Mouse (Mus musculus): Measurements from ENCODE around the gene Mrps35.

The Mrps35 gene

DNA sequence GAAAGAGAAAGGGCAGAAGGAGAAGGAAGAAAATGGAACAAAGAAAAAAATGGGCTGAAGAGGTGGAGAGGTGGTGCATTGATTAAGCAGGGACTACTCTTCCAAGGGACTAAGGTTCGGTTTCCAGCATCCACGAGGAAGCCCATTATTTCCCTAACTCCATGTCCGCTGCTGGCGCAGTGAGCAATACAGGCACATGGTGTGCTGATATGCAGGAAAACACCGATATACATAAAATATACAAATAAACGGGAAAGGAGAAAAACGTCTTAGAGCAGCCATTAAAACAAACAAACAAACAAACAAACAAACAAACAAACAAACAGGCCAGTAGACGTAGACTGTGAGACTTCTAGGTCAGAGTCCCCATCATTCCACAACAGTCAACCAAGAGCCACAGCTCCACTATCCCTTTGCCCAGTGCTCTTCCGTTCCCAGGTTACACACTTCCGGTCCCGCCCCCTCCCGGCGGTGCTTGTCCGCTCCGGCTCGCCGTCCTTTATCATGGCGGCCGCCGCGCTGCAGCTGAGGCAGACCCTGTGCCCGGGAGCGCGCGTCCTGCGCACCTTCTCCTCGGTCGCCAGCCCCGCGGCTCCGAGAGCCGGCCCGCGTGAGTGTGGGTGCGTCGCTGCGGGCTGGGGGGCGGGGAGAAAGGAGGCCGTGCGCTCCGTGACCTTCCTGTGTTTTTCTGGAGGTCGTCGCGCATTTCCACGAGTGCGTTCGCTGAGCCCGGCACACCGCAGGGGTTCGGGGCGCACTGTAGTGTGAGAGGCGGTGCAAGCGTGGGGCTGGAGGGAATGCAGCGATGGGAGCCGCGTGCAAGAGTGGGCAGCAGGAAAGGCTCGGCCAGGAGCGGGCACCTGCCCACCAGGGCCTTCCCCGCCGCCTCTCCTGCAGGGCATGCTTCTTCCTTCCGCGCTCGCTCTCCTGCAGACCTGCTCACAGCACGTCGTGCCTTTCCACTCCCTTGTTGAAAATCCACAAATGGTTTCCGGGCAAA is at the start of gene Mrps35:
TSS of gene Mrps35 (plus strand) at position 474 of the 1,000 bp plus-strand sequence.
- peak; percentile 92 to 97 for DNase-seq

DNA sequence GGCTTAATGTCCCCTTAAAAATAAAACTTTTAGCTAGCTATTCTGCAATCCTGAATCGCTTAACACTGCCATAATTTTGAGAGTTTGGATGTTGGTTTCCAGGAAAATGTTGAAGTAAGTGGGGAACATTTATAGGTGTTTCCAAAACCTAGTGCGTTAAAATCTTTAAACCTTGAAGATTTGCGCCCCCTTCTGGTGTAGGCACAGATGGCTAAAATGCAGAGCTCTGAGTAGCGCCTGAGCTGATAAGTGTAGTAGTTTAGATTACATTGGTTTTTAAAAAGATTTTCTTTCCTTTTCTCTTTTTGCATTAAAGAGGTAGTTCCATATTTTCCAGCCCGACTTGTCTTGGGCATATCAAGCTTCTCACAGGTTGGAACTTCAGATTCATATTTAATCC is 48.3 kb upstream of the Mrps35 start:
- peak; percentile 60 to 82 for DNase-seq

DNA sequence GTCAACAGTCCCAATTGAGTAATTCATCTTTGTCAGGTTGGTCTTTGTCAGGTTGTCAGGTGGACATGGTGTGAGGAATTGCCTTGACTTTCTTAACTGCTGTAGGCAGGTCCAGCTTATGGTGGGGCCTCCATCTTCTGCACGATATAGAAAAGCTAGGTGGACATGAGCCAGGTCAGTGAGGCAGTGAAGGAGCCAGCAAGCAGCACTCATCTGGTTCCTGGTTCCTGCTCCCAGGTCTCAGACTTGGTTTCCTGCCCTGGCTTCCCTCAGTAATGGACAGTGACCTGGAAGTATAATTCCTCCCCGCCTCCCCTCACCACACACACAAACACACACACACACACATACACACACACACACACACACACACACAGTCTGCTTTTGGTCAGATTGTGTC is 47.2 kb upstream of the Mrps35 start:
- no peak for DNase-seq

DNA sequence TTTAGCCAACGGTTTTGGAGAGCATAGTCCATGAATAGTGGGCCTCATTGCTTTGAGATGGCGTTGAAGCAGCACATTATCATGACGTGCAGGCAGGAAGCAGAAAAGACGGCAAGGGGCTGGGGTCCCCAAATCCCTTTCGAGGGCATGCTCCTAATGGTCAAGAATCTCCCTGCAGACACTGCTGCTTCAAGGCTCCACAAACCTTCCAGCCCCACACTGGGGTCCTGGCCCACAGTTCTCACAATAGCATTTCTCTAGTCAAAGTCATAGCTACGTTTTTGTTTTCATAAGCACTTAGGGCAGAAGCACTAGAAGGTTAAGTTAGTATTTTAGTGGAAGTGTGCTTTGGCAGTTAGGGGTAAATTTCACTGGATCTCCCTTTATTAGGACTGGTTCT is 46.7 kb upstream of the Mrps35 start:
- no peak for DNase-seq

DNA sequence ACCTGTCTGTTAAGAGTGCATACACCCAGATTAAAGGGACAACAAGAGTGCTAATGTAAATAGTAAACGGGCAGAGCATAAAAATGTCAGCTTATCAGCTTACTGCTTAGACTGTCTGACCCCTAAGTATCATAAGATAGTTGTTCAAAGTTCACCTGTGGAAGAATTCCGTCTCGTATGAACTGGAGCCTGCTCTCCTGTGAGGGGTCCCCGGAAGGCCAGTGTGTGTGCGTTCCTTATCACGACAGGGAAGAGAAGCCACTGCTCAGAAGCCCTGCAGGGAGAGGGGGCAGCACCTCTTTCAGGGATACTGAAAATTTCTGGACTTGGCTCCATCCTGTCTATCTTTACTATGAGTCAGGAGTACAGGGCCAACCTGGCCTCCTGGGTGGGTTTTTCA is 45.6 kb upstream of the Mrps35 start:
- no peak for DNase-seq

DNA sequence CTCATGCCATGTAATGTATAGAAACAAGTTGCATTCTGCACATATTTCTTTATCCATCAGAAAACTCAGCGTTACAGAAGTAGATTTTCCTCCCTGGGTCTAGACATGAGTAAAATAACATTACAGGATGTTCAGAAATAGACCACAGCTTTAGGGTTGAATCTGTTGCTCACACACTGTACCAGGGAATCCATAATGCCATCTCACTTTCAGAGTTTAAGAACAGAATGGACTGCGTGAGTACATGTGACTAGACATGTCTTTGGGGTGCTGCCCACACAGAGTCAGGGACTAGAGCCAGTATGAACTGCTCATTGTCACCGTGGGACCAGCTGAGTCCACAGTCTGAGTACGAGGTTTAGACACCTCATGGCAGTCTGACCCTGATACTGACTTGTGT is 43.9 kb upstream of the Mrps35 start:
- DNase-seq: no peak

DNA sequence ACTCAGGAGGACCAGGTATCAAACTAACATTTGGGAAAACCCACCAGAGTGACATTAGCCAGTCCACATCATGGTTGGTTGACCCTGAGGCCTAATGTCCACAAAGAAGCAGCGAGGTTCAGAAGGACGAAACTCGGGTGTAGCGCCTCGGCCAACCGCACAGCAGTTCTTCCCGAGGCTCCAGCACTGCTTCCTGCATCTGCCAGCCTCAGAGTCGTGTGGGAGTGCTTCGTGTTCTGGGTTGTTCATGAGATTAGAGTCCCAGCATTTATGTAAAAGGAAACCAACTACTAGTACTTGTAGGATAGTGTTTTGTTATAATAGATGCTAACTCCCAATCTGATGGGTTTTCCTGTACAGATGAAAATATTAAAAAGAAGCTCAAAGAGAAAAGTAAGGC is 43.3 kb upstream of the Mrps35 start:
- no peak for DNase-seq

DNA sequence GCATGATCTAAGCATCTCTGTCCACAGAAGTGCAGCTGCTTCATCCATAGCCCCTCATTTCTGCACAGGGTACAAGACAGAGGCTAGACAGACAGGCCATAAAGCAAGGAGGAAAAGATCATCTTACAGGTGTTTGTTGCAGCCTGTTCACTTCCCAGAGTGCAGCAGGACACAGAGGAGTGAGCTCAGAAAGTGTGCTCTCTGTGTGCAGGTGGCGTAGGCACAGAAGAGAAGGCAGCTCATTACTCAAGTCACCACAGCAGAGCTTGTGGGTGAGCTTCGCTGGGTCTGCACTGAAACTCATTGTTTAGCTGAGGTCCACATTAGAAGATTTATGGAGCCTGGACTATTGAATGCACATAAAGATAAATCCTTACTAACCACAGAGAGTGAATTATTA is 42.8 kb upstream of the Mrps35 start:
- no peak for DNase-seq

DNA sequence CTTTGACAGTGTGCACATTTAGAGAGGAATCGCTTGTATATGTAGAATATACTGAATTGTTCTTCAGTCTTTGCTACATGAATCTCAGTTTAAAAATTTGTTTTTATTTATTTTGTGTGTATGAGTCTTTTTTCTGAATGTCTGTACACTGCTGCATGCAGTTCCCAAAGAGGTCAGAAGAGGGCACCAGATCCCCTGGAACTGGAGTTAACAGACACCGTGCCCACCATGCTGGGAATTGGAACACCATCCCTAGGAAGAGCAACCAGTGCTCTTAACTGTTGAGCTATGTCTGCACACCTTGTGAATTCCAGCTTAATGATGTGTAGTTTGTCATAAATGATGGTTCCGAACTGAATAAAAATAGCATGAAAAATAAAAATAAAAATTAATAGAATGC is 34.4 kb upstream of the Mrps35 start:
- peak; percentile 21 to 81 for DNase-seq

DNA sequence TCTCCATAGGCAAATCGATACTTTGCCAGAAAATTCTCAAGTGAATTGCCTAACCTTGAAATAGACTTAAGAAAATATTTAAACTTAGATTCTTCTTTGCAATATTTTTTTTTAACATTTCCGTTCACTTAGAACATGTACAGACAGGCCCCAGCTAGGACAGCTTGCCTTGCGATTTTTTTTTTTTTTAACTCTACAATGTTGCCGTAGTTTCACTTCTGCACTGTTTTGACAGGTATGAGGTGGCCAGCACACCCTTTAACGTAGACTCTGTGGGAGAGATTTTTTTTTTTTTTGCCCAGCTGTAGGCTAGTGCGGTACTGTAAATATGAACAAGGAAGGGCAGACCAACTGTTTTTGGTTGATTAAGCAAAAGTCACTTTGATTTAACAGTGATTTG is 32.2 kb upstream of the Mrps35 start:
- DNase-seq: no peak

DNA sequence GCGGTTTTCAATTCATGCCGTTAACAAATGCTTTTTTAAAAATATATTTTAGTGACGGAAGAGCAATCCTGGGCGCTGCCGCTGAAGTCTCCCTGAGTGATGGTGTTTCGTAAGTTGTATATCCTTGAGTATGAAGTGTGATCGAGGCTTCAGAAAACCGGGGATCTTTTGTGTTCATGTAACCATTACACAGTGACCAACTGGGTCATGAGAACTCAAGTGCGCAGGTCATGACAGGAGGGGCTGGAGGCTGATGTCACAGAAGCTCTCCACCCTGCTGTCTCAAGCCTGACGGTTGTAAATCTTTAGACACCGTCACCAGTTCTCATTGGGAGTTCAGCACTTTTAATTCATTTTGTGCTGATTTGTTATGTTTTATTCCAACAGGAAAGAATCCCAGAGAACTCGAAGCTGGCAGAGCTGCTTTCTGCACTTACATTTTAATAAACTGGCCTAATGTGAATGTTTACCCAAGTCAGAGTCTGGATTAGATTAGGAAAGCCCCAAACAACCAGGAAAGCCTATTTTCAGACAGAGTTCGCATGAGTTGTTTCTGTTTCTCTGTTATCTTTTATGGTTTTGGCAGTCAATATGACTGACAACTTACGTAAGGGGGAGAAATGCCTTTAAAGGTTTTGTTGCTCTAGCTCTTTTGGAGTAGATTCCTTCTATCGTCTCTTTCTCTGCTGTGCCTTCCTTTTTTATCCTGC is 31.6 kb upstream of the Mrps35 start:
- no peak for DNase-seq

DNA sequence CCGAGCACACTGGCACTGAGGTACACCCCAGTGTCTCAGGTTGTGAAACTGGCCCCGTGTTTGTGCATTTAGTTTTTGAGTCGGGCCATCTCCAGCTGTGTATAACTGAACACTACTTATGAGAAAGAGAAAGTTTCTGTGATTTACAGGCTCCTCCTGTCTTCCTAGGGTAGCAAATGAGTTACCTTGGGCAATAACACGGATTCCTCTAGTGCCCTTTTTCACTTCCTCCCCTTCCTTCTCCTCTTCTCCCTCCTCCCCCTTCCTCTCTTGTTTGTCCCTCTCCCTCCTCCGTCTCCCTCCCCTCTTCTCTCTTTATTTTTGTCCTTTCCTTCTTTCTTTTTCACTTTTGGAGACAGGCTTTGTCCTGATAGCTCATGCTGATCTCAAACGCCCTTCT is 31.0 kb upstream of the Mrps35 start:
- no peak for DNase-seq

DNA sequence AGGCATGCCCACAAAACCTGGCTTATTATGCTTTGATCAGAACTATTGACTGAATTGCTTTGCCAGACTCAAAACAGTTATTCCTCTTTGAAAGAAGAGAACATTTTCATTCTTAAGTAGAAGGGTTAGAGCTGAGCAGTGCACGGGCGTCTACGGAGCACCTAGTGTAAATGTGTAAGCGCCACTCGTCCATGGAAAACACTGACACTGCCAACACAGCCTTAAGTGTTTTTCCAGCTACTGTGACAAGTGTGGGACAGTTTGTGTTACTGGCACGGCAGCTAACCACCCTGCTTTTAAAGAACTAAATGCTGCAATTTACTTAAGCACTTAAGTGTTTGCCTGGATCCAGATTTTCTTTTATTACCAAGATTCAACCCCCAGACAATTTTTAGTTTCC is 30.6 kb upstream of the Mrps35 start:
- no peak for DNase-seq

DNA sequence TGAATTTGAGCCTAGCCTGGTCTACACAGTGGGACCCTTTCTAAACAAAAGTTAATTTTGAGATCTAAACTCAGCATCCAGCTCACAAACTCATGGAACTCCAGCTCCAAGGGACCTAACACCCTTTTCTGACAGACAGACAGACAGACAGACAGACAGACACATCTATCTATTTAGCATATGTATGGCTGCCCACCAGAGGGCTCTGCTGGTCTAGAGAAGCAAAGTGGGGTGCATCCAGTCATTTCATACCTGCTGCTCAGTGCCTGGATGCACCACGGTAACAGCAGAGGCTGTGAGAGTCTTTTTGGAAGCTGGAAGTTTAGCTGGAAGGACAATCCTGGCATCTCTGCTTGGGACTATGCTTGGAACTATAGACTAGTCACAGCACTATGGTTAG is 29.0 kb upstream of the Mrps35 start:
- no peak for DNase-seq

DNA sequence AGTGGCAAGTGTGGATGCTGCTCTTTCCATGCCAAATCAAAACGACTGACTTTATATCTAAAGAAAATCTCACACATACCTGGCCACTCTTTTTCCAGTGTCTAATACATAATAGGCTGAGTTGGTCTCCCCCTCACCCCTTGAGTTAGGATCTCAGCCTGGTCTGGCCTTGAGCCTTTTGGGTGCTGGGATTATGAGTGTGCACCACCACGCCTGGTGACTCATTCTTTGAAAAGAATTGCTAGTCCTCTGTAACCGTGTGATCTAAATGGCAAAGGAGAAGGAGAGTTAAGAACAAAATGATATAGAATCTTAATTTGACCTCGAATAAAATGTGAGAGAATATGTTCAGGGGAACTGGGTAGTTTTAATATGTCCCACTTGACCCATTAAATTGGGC is 24.7 kb upstream of the Mrps35 start:
- DNase-seq: no peak

DNA sequence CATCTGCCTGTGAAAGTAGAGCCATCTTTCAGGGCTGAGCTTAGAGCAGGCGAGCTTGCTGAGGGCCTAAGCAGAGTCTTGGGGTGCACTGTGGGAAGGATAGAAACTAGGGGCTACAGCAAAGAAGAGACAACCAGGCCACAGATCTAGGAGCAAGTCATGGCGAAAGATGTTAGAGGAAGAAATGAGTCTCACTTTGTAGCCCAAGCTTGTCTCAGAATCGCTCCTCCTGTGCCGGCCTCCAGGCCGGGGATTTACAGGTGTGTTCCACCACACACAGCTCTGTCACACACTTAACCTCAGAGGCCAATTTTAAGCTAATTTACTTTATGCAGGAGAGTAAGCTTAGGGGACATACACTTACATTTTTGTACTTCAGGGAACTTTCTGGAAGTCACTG is 24.2 kb upstream of the Mrps35 start:
- DNase-seq: no peak

DNA sequence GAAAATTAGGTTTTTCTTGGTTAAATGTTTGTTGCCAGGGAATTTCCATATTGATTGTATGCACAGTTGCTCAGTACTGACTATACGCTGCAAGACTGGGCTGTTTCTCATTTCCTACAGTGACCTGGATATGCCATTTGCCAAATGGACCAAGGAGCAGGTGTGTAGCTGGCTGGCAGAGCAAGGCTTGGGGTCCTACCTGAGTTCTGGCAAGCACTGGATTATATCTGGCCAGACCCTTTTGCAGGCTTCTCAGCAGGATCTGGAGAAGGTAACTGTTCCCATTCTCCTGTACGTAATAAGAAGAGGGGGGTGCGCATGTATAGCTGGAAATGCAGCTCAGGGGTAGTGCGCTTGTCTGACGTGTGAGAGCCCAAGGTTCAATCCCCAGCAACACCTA is 21.4 kb upstream of the Mrps35 start:
- DNase-seq: no peak

DNA sequence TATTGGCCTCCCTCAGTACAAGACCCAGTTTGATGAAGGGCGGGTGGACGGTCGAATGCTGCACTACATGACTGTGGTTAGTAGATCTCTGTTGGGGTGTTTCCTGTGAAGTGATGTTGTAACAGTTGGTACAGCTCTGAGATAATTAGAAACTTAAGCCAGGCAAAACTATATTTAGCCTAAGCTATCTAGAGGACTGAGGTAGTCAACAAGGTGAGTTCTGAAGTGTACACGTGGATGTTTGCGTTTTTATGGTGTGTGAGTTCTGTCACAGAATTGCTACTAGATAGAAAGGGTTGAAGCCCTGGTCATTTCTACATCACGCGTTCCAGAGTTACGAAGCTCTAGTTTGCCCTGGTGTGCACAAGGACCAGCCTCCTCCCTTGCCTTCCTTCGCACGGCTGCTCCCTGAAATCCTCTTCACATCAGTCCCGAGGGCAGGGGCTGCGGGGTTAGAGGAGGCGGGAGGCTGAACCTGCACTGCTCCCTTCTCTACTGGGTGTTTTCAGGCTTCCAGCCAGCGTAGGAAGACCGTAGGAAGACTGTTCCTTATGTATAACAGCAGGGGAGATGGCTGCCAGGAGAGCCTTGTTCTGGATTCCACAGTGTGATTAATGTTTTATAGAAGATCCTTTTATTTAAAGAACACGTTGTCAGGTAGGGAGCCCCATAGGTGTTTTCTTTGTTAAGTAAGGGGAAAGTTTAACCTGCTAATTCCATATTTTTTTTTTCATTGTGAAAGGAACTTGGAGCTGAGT is 20.0 kb upstream of the Mrps35 start:
- no peak for DNase-seq

DNA sequence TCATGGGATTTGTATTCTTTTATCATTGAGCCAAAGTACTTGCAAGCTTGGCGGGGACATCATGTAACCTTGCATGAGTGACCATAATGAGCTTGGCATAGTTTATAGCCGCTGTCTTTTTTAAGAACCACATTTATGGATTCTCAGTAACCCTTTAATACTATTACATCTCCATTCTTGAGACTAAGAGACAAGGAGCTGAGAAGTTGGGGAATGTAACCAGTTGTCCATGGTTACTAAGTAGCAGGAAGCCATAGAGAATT is 19.5 kb upstream of the Mrps35 start:
- DNase-seq: no peak

DNA sequence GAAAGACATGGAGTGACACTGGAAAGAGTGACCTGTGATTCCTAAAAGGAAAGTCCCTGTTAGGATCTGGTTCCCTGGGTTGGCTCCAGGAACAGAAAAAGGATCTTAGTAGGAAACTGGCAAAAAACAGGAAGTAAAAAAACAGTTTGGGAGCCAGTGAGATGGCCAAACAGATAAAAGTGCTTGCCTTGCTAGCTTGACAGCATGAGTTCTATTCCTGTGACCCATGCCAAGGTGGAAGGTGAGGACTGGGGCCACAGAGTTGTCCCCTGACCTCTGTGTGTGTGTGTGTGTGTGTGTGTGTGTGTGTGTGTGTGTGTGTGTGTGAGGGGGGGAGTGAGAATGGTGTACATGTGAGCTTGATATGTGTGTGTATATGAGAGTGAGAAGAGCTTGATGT is 19.0 kb upstream of the Mrps35 start:
- no peak for DNase-seq

DNA sequence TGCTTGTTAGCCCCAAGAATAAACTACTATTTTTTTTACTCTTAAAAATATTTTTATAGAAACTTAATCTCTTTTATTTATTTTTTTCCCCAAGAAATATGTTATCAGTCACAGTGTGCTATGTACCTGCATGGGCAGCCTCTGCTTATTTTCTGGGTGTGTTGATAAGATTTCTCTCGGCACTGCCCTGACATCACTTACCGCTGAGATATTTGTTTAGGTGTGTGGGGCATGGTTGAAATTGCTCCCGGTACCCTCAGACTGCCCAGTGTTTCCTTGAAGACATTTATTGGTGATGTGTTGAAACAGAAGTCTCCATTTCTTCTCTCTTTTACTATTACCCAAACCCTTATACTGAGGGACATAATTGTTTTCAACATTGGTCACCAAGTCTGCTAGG is 17.8 kb upstream of the Mrps35 start:
- DNase-seq: no peak

DNA sequence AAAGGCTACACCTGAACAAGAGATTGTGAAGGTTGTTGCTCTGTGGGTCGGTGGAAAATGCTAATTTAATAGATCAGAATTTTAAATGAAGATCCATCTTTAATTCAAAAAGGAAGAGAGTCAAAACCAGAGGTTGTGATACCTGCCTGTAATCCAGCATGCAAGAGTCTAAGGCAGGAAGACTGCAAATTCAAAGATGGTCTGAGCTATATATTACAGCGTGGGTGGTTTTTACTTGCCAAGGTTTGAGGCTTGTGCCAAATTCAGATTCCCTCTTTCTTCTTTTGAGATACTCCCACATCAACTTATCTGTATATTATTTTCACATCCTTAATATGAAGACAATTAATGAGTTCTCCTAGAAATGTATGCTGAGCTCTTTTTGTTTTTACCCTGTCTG is 14.2 kb upstream of the Mrps35 start:
- DNase-seq: no peak

DNA sequence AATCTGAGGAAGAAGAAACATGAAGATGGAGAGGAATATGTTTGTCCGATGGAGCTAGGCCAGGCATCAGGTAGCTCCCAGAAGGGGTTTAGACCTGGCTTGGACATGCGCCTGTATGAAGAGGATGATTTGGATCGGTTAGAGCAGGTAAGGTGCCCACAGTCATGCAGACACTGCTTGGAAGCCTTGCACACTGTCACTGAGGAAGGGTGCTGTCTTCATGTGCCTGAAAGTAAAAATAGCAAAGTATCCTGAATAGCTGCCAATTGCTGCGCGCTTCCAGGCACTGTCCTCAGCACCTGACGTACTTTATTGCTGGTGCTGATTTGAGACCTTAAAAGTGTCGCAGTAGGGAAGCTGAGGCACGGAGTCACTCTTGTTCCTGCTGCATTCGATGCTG is 13.0 kb upstream of the Mrps35 start:
- no peak for DNase-seq
